Mouse (Mus musculus): Measurements from ENCODE around the gene Mrpl39.

Mrpl39 gene

GRCm38 (mm10) chr16:84744703-84745490 lies 9.4 kb upstream of the Mrpl39 start:
- DNase-seq (ENCODE audit: low read depth, low spot score), result no peak

- DNase-seq (ENCODE audit: low read depth, low spot score), result peak; percentile 28
Measured at GRCm38 (mm10) chr16:84737358-84737757, 1.8 kb upstream of the Mrpl39 start.

- no peak for DNase-seq (ENCODE audit: low read depth, low spot score)
Measured at GRCm38 (mm10) chr16:84734806-84735165, 756 bp downstream of the Mrpl39 start.

GRCm38 (mm10) chr16:84720670-84721069 lies 14.9 kb downstream of the Mrpl39 start:
- DNase-seq (ENCODE audit: low read depth, low spot score), result peak; percentile 59

GRCm38 (mm10) chr16:84718250-84718649 lies 17.3 kb downstream of the Mrpl39 start:
- DNase-seq (ENCODE audit: low read depth, low spot score), result no peak

- no peak for DNase-seq (ENCODE audit: low read depth, low spot score)
Measured at GRCm38 (mm10) chr16:84717618-84718248, 17.8 kb downstream of the Mrpl39 start.

- DNase-seq (ENCODE audit: low read depth, low spot score), result no peak
Measured at GRCm38 (mm10) chr16:84716724-84717617, 18.6 kb downstream of the Mrpl39 start.

GRCm38 (mm10) chr16:84716197-84716596 lies 19.3 kb downstream of the Mrpl39 start:
- DNase-seq (ENCODE audit: low read depth, low spot score), result peak; percentile 77

- no peak for DNase-seq (ENCODE audit: low read depth, low spot score)
Measured at GRCm38 (mm10) chr16:84714978-84715377, 20.6 kb downstream of the Mrpl39 start.

GRCm38 (mm10) chr16:84713926-84714325 lies 21.6 kb downstream of the Mrpl39 start:
- DNase-seq (ENCODE audit: low read depth, low spot score), result no peak

- peak; percentile 59 for DNase-seq (ENCODE audit: low read depth, low spot score)
Measured at GRCm38 (mm10) chr16:84713156-84713555, 22.4 kb downstream of the Mrpl39 start.

- DNase-seq (ENCODE audit: low read depth, low spot score), result no peak
Measured at GRCm38 (mm10) chr16:84708649-84709048, 26.9 kb downstream of the Mrpl39 start.

GRCm38 (mm10) chr16:84707802-84708201 lies 27.7 kb downstream of the Mrpl39 start:
- DNase-seq (ENCODE audit: low read depth, low spot score), result no peak

- no peak for DNase-seq (ENCODE audit: low read depth, low spot score)
Measured at GRCm38 (mm10) chr16:84706571-84706970, 29.0 kb downstream of the Mrpl39 start.

GRCm38 (mm10) chr16:84705507-84705906 lies 30.0 kb downstream of the Mrpl39 start:
- DNase-seq (ENCODE audit: low read depth, low spot score), result no peak

- DNase-seq (ENCODE audit: low read depth, low spot score), result no peak
Measured at GRCm38 (mm10) chr16:84704661-84705240, 30.8 kb downstream of the Mrpl39 start.

GRCm38 (mm10) chr16:84703769-84704660 lies 31.5 kb downstream of the Mrpl39 start:
- DNase-seq (ENCODE audit: low read depth, low spot score), result no peak

- DNase-seq (ENCODE audit: low read depth, low spot score), result peak; percentile 58
Measured at GRCm38 (mm10) chr16:84703129-84703768, 32.3 kb downstream of the Mrpl39 start.

- no peak for DNase-seq (ENCODE audit: low read depth, low spot score)
Measured at GRCm38 (mm10) chr16:84702230-84703128, 33.1 kb downstream of the Mrpl39 start.

All from 3T3-L1 (cell line).